Comparison of ENCODE assay signal across 8 mouse cellular contexts in genomic region chr3:52017439-52018102, GRCm38 (mm10).
DNase-seq lines count a peak whose midpoint lies in the region; ATAC-seq and TF ChIP-seq lines count a peak whose summit lies in the region.

No protein-coding gene starts in this region.

- H3K9ac ChIP-seq in hindbrain, postnatal 0 days (replicated peaks; ENCODE audit: low read length) = no peak overlapping the region

- DNase-seq in heart, adult 11 months = peak; percentile 81
- DNase-seq in heart, adult 8-10 months (ENCODE audit: low spot score) = no peak
- DNase-seq in 3134 (ENCODE audit: extremely low read depth, insufficient read length, low spot score) = peak; percentile 66
- peak; percentile 71 for DNase-seq in embryo, embryonic 10.5 days (ENCODE audit: low spot score)
- no peak for DNase-seq in hindbrain, postnatal 0 days (ENCODE audit: low spot score)
- no peak for DNase-seq in MN1 (ENCODE audit: low spot score)
- DNase-seq in layer of hippocampus, postnatal 36 days = no peak

- H3K4me3 ChIP-seq in hindbrain, postnatal 0 days (ENCODE audit: low read length) = 0 out of 2 replicates have a peak overlapping the region, but pooled peaks have one; percentile 17

- H3K27me3 ChIP-seq in hindbrain, postnatal 0 days (ENCODE audit: insufficient read depth, low read length) = no peaks in the 10 kb centered on the region

- H3K9me3 ChIP-seq in hindbrain, postnatal 0 days (ENCODE audit: low read length) = no peaks in the 10 kb centered on the region

- H3K4me2 ChIP-seq in hindbrain, postnatal 0 days (ENCODE audit: low read depth, low read length) = peak overlapping the region; percentile 45

- TF ChIP-seq CTCF in hindbrain, postnatal 0 days (IDR thresholded peaks at IDR 0.05; ENCODE audit: low read depth) = no peak

- ATAC-seq in hindbrain, postnatal 0 days = no peak
- no peak for ATAC-seq in megakaryocyte-erythroid progenitor cell, adult 5-6 weeks (replicated peaks; ENCODE audit: low FRiP score, low TSS enrichment, poor library complexity, severe bottlenecking)

- no peaks in the 10 kb centered on the region for H3K36me3 ChIP-seq in hindbrain, postnatal 0 days (ENCODE audit: insufficient read depth, low read length)

- no peaks in the 10 kb centered on the region for H3K4me1 ChIP-seq in hindbrain, postnatal 0 days (ENCODE audit: insufficient read depth, low read length)

- 59% methylated on average over 17 of the region's 17 CpGs for WGBS in hindbrain, postnatal 0 days

- no peak overlapping the region for H3K27ac ChIP-seq in hindbrain, postnatal 0 days

Comparison
In these comparisons a context has a peak if more than half of its experiments do, and no peak if none do; other contexts are left out.
1. DNase-seq: peak in heart, adult 11 months (single experiment), 3134 (single experiment) and embryo, embryonic 10.5 days (single experiment); none in heart, adult 8-10 months (single experiment), hindbrain, postnatal 0 days (single experiment), MN1 (single experiment) and layer of hippocampus, postnatal 36 days (0 of 2).